Mouse (Mus musculus): ENCODE measurements around the gene Gm37419. TPM values are rescaled to one million over a fixed set of nuclear protein-coding genes. Genes with fewer than 3 reads are reported as not detected.

Gm37419 gene
- polyA plus RNA-seq (2015; fragmentation: Nextera tagmentation; extraction: Ambion mirVana), result not detected in 2 replicates

- WGBS, result under 1% methylated on average over 68 of the region's 68 CpGs
- Histone ChIP-seq H3K4me2 (peak within 1 kb of the TSS; percentile 92), H3K9me3 (no peaks in the 10 kb centered on the region), H3K4me3 (peak within 1 kb of the TSS; percentile 53), H3K27me3 (replicated peaks) (peaks cover 28% of the 10 kb centered on the region), H3K9ac (peak within 1 kb of the TSS; percentile 74), H3K36me3 (replicated peaks) (no peaks in the 10 kb centered on the region), H3K4me1 (peaks cover 31% of the 10 kb centered on the region), H3K27ac (peak within 1 kb of the TSS; percentile 96)
- ATAC-seq (replicated peaks), result peak; percentile 86
Observed at GRCm38 (mm10) chr16:23988466-23989208, at the start of gene Gm37419, which contains the start of gene Bcl6. Gene Gm37419 (plus strand): TSS chr16:23988482. Gene Bcl6 (minus strand): TSS chr16:23988852.

GRCm38 (mm10) chr16:23944801-23945200 is 43.5 kb upstream of the Gm37419 start:
- no peaks in the 10 kb centered on the region for H3K27me3 ChIP-seq (replicated peaks)
- no peaks in the 10 kb centered on the region for H3K4me1 ChIP-seq
- no peak overlapping the region for H3K4me2 ChIP-seq
- no peak overlapping the region for H3K9ac ChIP-seq
- no peak overlapping the region for H3K4me3 ChIP-seq
- no peak for ATAC-seq (replicated peaks)
- no peaks in the 10 kb centered on the region for H3K36me3 ChIP-seq (replicated peaks)
- H3K27ac ChIP-seq, result no peak overlapping the region
- no peaks in the 10 kb centered on the region for H3K9me3 ChIP-seq
- 39% methylated on average over 3 of the region's 3 CpGs for WGBS

GRCm38 (mm10) chr16:23947654-23948053 is 40.6 kb upstream of the Gm37419 start:
- Histone ChIP-seq H3K4me2 (no peak overlapping the region), H3K9me3 (no peaks in the 10 kb centered on the region), H3K36me3 (replicated peaks) (no peaks in the 10 kb centered on the region), H3K27ac (no peak overlapping the region), H3K4me1 (no peaks in the 10 kb centered on the region), H3K27me3 (replicated peaks) (no peaks in the 10 kb centered on the region), H3K9ac (no peak overlapping the region), H3K4me3 (no peak overlapping the region)
- WGBS, result 94% methylated on average over 6 of the region's 6 CpGs
- ATAC-seq (replicated peaks), result no peak

- Histone ChIP-seq H3K27ac (no peak overlapping the region), H3K9ac (no peak overlapping the region), H3K36me3 (replicated peaks) (no peaks in the 10 kb centered on the region), H3K27me3 (replicated peaks) (no peaks in the 10 kb centered on the region), H3K4me1 (no peaks in the 10 kb centered on the region), H3K9me3 (no peaks in the 10 kb centered on the region), H3K4me2 (no peak overlapping the region), H3K4me3 (no peak overlapping the region)
- ATAC-seq (replicated peaks), result 0 out of 2 replicates have a peak, but pooled peaks have one; percentile 21
- 76% methylated on average over 4 of the region's 4 CpGs for WGBS
Observed at GRCm38 (mm10) chr16:23952101-23952727, 36.1 kb upstream of the Gm37419 start.

GRCm38 (mm10) chr16:23953189-23953958 is 34.9 kb upstream of the Gm37419 start:
- no peak overlapping the region for H3K9ac ChIP-seq
- 46% methylated on average over 11 of the region's 11 CpGs for WGBS
- no peak overlapping the region for H3K4me3 ChIP-seq
- peak; percentile 69 for ATAC-seq (replicated peaks)
- H3K27ac ChIP-seq, result no peak overlapping the region
- H3K27me3 ChIP-seq (replicated peaks), result no peaks in the 10 kb centered on the region
- no peaks in the 10 kb centered on the region for H3K4me1 ChIP-seq
- H3K4me2 ChIP-seq, result no peak overlapping the region
- H3K36me3 ChIP-seq (replicated peaks), result no peaks in the 10 kb centered on the region
- no peaks in the 10 kb centered on the region for H3K9me3 ChIP-seq

- WGBS, result 11% methylated on average over 1 of the region's 1 CpGs
- ATAC-seq (replicated peaks), result peak; percentile 40; the same call in 1 of the 2 replicates
- H3K36me3 ChIP-seq (replicated peaks), result no peaks in the 10 kb centered on the region
Observed at GRCm38 (mm10) chr16:23953959-23954260, 34.4 kb upstream of the Gm37419 start.

DNA sequence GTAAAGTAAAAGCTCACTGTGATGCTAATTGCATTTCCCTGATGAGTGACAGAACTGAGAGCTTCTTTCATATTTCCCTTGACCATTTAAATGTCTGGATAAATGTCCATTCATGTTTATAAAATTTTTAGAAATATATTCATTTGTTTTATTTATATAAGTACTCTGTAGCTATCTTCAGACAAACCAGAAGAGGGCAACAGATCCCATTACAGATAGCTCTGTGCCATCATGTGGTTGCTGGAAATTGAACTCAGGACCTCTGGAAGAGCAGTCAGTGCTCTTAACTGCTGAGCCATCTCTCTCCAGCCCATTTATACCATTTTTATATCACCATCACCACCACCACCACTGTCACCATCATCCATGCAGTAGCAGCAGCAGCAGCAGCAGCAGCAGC is 29.3 kb upstream of the Gm37419 start:
- Histone ChIP-seq H3K4me3 (no peak overlapping the region), H3K9me3 (no peaks in the 10 kb centered on the region), H3K4me1 (peaks cover 4% of the 10 kb centered on the region), H3K9ac (no peak overlapping the region), H3K27ac (no peak overlapping the region), H3K4me2 (no peak overlapping the region), H3K27me3 (replicated peaks) (no peaks in the 10 kb centered on the region), H3K36me3 (replicated peaks) (no peaks in the 10 kb centered on the region)
- no peak for ATAC-seq (replicated peaks)

More at GRCm38 (mm10) chr16:23953959-23954260, 34.4 kb upstream of the Gm37419 start:
- H3K4me1 ChIP-seq, result no peaks in the 10 kb centered on the region
- H3K9ac ChIP-seq, result no peak overlapping the region
- H3K4me2 ChIP-seq, result no peak overlapping the region
- no peak overlapping the region for H3K4me3 ChIP-seq
- H3K9me3 ChIP-seq, result no peaks in the 10 kb centered on the region
- H3K27me3 ChIP-seq (replicated peaks), result no peaks in the 10 kb centered on the region
- H3K27ac ChIP-seq, result no peak overlapping the region

DNA sequence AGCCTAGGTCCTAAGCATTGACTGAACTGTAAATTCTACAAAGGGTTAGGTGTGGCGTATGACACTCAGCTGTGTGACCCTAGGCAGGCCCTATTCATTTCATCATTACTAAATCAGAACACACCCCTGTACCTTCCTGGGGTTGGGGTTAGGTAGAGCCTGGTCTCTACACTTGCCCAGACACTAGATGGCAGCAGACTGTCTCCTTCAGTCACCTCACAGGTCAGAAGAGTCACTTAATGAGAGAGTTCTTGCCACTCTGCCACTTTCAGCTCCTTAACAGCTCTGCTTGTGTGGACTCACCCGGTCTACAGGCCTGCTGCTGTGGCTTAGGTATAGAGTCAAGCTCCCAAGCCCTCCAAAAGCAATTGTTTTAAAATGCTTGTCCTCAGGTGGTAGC is 25.9 kb upstream of the Gm37419 start:
- H3K9ac ChIP-seq, result no peak overlapping the region
- no peak overlapping the region for H3K4me2 ChIP-seq
- no peak overlapping the region for H3K27ac ChIP-seq
- no peaks in the 10 kb centered on the region for H3K27me3 ChIP-seq (replicated peaks)
- no peaks in the 10 kb centered on the region for H3K9me3 ChIP-seq
- peaks cover 12% of the 10 kb centered on the region for H3K4me1 ChIP-seq
- ATAC-seq (replicated peaks), result no peak
- WGBS, result 93% methylated on average over 2 of the region's 2 CpGs
- H3K4me3 ChIP-seq, result no peak overlapping the region
- no peaks in the 10 kb centered on the region for H3K36me3 ChIP-seq (replicated peaks)

- Histone ChIP-seq H3K4me3 (no peak overlapping the region), H3K4me2 (no peak overlapping the region), H3K36me3 (replicated peaks) (no peaks in the 10 kb centered on the region), H3K27me3 (replicated peaks) (no peaks in the 10 kb centered on the region), H3K27ac (no peak overlapping the region), H3K9me3 (no peaks in the 10 kb centered on the region), H3K4me1 (peaks cover 12% of the 10 kb centered on the region), H3K9ac (no peak overlapping the region)
- peak; percentile 57 for ATAC-seq (replicated peaks)
- WGBS, result 36% methylated on average over 22 of the region's 22 CpGs
Observed at GRCm38 (mm10) chr16:23963896-23964668, 24.2 kb upstream of the Gm37419 start.

DNA sequence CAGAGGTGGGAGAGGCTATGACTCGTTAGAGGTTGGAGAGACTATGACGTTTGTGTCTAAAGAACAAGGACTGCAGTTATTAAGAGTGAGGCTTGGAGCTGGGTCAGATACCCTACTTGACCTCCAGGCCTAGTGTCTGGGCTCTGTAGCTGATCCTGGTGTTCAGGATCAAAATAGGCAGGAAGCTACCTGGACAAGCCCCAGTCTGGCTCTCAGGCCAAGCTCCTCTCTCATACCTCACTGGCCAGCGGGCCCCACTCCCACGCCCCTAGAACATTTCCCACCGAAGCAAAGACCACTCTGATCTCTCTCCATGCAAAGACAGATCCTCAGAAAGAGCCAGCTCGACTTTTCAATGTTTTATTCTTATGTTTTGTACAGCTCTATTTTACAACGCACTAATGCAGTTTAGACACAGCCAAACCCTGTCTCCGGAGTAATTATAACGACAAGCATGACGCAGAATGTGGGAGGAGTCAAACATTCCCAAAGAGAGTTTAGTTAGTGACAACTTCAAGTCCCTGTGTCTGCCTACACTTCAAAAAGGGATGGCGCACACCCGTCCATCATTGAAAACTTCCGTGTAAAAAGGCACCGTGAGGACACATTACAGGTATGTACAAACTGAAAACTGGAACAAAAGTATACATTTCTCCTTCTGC is 23.4 kb upstream of the Gm37419 start:
- Histone ChIP-seq H3K9ac (no peak overlapping the region), H3K4me2 (no peak overlapping the region), H3K27ac (no peak overlapping the region), H3K4me1 (peaks cover 12% of the 10 kb centered on the region), H3K27me3 (replicated peaks) (no peaks in the 10 kb centered on the region), H3K4me3 (no peak overlapping the region), H3K36me3 (replicated peaks) (no peaks in the 10 kb centered on the region), H3K9me3 (no peaks in the 10 kb centered on the region)
- ATAC-seq (replicated peaks), result 0 out of 2 replicates have a peak, but pooled peaks have one; percentile 19
- 43% methylated on average over 14 of the region's 14 CpGs for WGBS

- no peak for ATAC-seq (replicated peaks)
- no peak overlapping the region for H3K4me2 ChIP-seq
- H3K4me3 ChIP-seq, result no peak overlapping the region
- 92% methylated on average over 14 of the region's 14 CpGs for WGBS
- peaks cover 12% of the 10 kb centered on the region for H3K4me1 ChIP-seq
- H3K27me3 ChIP-seq (replicated peaks), result no peaks in the 10 kb centered on the region
- H3K27ac ChIP-seq, result no peak overlapping the region
- H3K9ac ChIP-seq, result no peak overlapping the region
- no peaks in the 10 kb centered on the region for H3K9me3 ChIP-seq
- H3K36me3 ChIP-seq (replicated peaks), result no peaks in the 10 kb centered on the region
Observed at GRCm38 (mm10) chr16:23966066-23966465, 22.2 kb upstream of the Gm37419 start.
